Mouse (Mus musculus) brain, embryonic 14.5 days (tissue): ENCODE results near the gene Gzmg.

Source experiments
- CTCF ChIP-seq: fragments of 200-500 bp; IDR thresholded peaks from 2 replicates; pipeline ENCODE4 v1.5.1; 2012; ENCODE audit warnings: inconsistent platforms, mild to moderate bottlenecking, moderate library complexity, borderline replicate concordance; ENCODE audit not compliant: insufficient read depth, insufficient read length; ENCODE audit errors: extremely low read depth
- POLR2A ChIP-seq: fragments of 200-500 bp; IDR thresholded peaks from 2 replicates; pipeline ENCODE4 v1.6.1; 2012; ENCODE audit warnings: mild to moderate bottlenecking, inconsistent platforms, borderline replicate concordance; ENCODE audit not compliant: poor library complexity, insufficient read depth, insufficient read length, severe bottlenecking; ENCODE audit errors: extremely low read depth

GRCm38 (mm10) chr14:56172744-56173143, 13.4 kb upstream of the Gzmg start:
- no peak for TF ChIP-seq POLR2A
- TF ChIP-seq CTCF = no peak
